Mouse (Mus musculus) stomach, postnatal 0 days (tissue): Measurements from ENCODE around the gene Rab1b.

ENCODE experiments used
- CTCF ChIP-seq: IDR thresholded peaks from 2 replicates; pipeline ENCODE4 v1.5.1; 2016; ENCODE audit warnings: antibody characterized with exemption, low read depth, mild to moderate bottlenecking, moderate library complexity
- EP300 ChIP-seq: optimal IDR thresholded peaks from 2 replicates; pipeline ENCODE3; 2016; ENCODE audit warnings: antibody characterized with exemption

- TF ChIP-seq CTCF (no peak), EP300 (no peak)
Measured at GRCm38 (mm10) chr19:5062041-5062440, 44.8 kb downstream of the Rab1b start.
